In the genomic region with DNA sequence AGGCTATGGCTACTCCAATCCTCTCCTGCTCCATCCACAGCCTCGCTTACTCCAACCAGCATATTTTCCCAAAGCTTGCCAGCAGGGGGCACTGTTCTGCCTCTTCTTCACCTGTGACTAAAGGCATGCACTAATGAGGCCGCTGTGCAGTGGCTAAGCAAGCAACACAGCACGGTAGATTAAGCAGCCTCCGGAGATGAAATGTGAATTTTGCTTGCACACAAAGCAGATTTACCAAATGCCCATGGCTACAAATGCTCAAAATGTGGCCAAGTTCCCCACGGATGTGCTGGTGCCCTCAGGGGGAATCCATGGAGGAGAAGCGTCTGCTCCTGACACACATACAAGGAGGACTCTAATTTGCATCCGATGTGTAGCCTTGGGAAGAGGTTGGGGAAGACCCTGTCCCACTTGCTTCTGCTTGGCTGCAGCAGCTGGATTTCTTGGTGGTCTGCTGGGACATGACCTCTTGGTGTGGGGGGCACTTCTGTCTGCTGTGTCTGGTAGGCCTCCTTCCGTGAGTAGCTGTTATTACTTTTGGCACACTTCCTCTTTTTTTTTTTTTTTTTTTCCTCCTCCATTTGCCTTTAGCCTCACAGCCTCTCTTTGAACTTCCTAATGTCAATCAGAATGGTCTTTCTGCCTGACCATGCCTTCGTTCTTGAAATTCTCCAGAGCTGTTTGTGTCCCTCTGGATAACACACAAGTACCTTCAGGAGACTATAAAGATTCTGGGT, we compare ENCODE assay signal across 8 mouse cellular contexts.
DNase-seq lines count a peak whose midpoint lies in the region; ATAC-seq and TF ChIP-seq lines count a peak whose summit lies in the region.

No protein-coding gene starts in this region.

- no peaks in the 10 kb centered on the region for H3K27me3 ChIP-seq in liver, postnatal 0 days (ENCODE audit: insufficient read depth, low read length)

- H3K4me1 ChIP-seq in liver, postnatal 0 days (ENCODE audit: insufficient read depth) = no peaks in the 10 kb centered on the region

- no peak overlapping the region for H3K4me2 ChIP-seq in liver, postnatal 0 days (ENCODE audit: low read depth, low read length)

- H3K9me3 ChIP-seq in liver, postnatal 0 days (ENCODE audit: low read length) = no peaks in the 10 kb centered on the region

- H3K9ac ChIP-seq in liver, postnatal 0 days (replicated peaks) = no peak overlapping the region

- WGBS in liver, postnatal 0 days (ENCODE audit: insufficient replicate concordance) = 37% methylated on average over 9 of the region's 9 CpGs

- no peak for ATAC-seq in liver, postnatal 0 days
- no peak for ATAC-seq in activated CD4-positive, CD25-positive, alpha-beta regulatory T cell, adult 4 months

- intact Hi-C loops in heart, postnatal 36 days (cut with DNase I) = no loop called here

- no peak overlapping the region for H3K27ac ChIP-seq in liver, postnatal 0 days (ENCODE audit: low read depth)

- H3K36me3 ChIP-seq in liver, postnatal 0 days (replicated peaks; ENCODE audit: insufficient read depth, low read length) = no peaks in the 10 kb centered on the region

- H3K4me3 ChIP-seq in liver, postnatal 0 days (ENCODE audit: low read depth, low read length) = no peak overlapping the region

- peak; percentile 26 to 38 for DNase-seq in B cell, adult 2 months
- peak; percentile 54 for DNase-seq in adrenal gland, adult 8-10 months
- DNase-seq in embryo, embryonic 10.5 days (ENCODE audit: low spot score) = peak; percentile 86
- peak; percentile 2 to 9 for DNase-seq in heart, postnatal 36 days
- DNase-seq in kidney, postnatal 36 days = peak; percentile 26 to 76
- DNase-seq in liver, postnatal 0 days = peak; percentile 30
- DNase-seq in retina, embryonic 14.5 days (ENCODE audit: low spot score) = peak; percentile 87

- no peak for TF ChIP-seq EP300 in liver, postnatal 0 days (IDR thresholded peaks at IDR 0.05; ENCODE audit: low read depth)

- peak; percentile 58 for TF ChIP-seq CTCF in liver, postnatal 0 days (IDR thresholded peaks at IDR 0.05; ENCODE audit: low read depth)

Comparison
In these comparisons a context has a peak if more than half of its experiments do, and no peak if none do; other contexts are left out.
1. DNase-seq: peak in every context shown above with its lines; median percentile 87 in retina, embryonic 14.5 days; 86 in embryo, embryonic 10.5 days; 54 in adrenal gland, adult 8-10 months; 51 in kidney, postnatal 36 days; 32 in B cell, adult 2 months; 30 in liver, postnatal 0 days; 6 in heart, postnatal 36 days.